ENCODE assay signal across 11 mouse cellular contexts in the genomic region with DNA sequence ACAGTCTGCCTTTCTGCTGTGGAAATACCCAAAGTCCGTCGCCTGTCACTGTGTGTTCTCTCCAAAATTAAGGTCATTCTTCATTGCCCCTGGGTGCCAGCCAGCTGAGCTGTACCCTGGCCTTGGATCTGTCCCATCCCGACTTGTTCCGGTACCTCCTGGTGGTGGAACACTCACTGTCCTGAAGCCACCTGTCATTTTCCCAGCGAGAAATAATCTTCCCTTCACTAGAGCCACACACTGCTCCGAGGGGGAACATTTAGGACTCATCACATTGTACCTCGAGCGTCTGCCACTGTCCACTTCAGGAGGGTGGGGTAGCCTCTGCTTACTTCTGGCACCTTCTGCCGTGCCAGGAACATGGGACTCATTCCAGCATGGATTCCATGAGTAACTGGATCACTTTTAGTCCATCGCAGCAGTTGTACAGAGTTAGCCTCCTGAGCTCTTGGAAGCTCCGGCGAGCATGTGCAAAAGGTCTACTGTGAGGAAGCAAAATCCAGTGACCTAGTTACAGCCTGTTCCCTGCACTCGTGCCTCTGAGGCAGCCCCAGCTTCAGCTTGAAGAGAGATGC.
DNase-seq lines count a peak whose midpoint lies in the region; ATAC-seq lines count a peak whose summit lies in the region.
"Had no signal": no experiment of that assay in that cellular context is flagged by ENCODE, and none has a peak within 500 bp of the region (broad histone marks: within the 10 kb centered on the region; RNA-seq: fewer than 3 reads in every experiment).

No protein-coding gene starts in this region.

- 89% methylated on average over 13 of the region's 13 CpGs for WGBS in hindbrain, embryonic 10.5 days

- no peak overlapping the region for H3K27ac ChIP-seq in hindbrain, embryonic 10.5 days
- H3K27ac ChIP-seq: intestine, embryonic 15.5 days; lung, embryonic 15.5 days had no signal

- H3K4me3 ChIP-seq in hindbrain, embryonic 10.5 days = no peak overlapping the region
- H3K4me3 ChIP-seq: erythroblast, embryonic 14.5 days; intestine, embryonic 15.5 days; lung, embryonic 15.5 days; myocyte had no signal

- H3K4me1 ChIP-seq in hindbrain, embryonic 10.5 days (replicated peaks) = 0 out of 2 replicates have a peak, but pooled peaks cover 6% of the 10 kb centered on the region

- peaks cover 4% of the 10 kb centered on the region; the same call in 1 of the 2 replicates for H3K9me3 ChIP-seq in hindbrain, embryonic 10.5 days
- H3K9me3 ChIP-seq: intestine, embryonic 15.5 days; lung, embryonic 15.5 days had no signal

- intact Hi-C loops in heart, postnatal 25 days (cut with DNase I) = loop anchor here (5.0 kb wide), 2 partner anchors 86 to 136 kb away; no protein-coding TSS in a partner anchor

- no peaks in the 10 kb centered on the region for H3K36me3 ChIP-seq in hindbrain, embryonic 10.5 days
- H3K36me3 ChIP-seq: intestine, embryonic 15.5 days; lung, embryonic 15.5 days had no signal

- DNase-seq in layer of hippocampus, postnatal 36 days = peak; percentile 32 to 45
- no peak for DNase-seq in layer of hippocampus, postnatal 25 days (ENCODE audit: extremely low spot score in 1 of 2, low spot score in 1 of 2)
- DNase-seq in adrenal gland, postnatal 14 days = peak; percentile 89
- peak; percentile 80 to 81 for DNase-seq in cerebellum, postnatal 10 days
- DNase-seq in heart, postnatal 25 days (ENCODE audit: low spot score) = peak; percentile 35
- no peak for DNase-seq in hindbrain, embryonic 10.5 days (ENCODE audit: low spot score)

- H3K27me3 ChIP-seq in hindbrain, embryonic 10.5 days (ENCODE audit: insufficient read depth, poor library complexity, severe bottlenecking) = no peaks in the 10 kb centered on the region
- H3K27me3 ChIP-seq: intestine, embryonic 15.5 days; lung, embryonic 15.5 days had no signal

- ATAC-seq in megakaryocyte-erythroid progenitor cell, adult 5-6 weeks (replicated peaks; ENCODE audit: low FRiP score, low TSS enrichment, poor library complexity, severe bottlenecking) = no peak
- ATAC-seq: intestine, embryonic 15.5 days had no signal

Comparison
In these comparisons a context has a peak if more than half of its experiments do, and no peak if none do; other contexts are left out.
1. DNase-seq: peak in layer of hippocampus, postnatal 36 days (2 of 2), adrenal gland, postnatal 14 days (single experiment), cerebellum, postnatal 10 days (2 of 2) and heart, postnatal 25 days (single experiment); none in layer of hippocampus, postnatal 25 days (0 of 2) and hindbrain, embryonic 10.5 days (single experiment).